Mouse (Mus musculus) forebrain, embryonic 12.5 days (tissue): ENCODE measurements around the gene Tmem44. TPM values are rescaled to one million over a fixed set of nuclear protein-coding genes. Genes with fewer than 3 reads are reported as not detected.
A peak's percentile ranks its signal among the peaks of the same experiment; 100 is the strongest.

Source experiments
- ATAC-seq: fragments of 200-750 bp; cut with Nextera tagmentation; 2 replicates; pipeline ENCODE4 v1.8.0; 2017; ENCODE audit warnings: moderate TSS enrichment; ENCODE audit not compliant: low FRiP score
- H3K27ac ChIP-seq: fragments of 300-500 bp; sonication (generic); 2 replicates; pipeline ENCODE4 v1.5.1; 2016; ENCODE audit warnings: mild to moderate bottlenecking
- H3K27me3 ChIP-seq: fragments of 300-500 bp; sonication (generic); 2 replicates; pipeline ENCODE4 v1.6.1; 2016; ENCODE audit warnings: mild to moderate bottlenecking
- H3K36me3 ChIP-seq: fragments of 300-500 bp; sonication (generic); replicated peaks from 2 replicates; pipeline ENCODE4 v1.6.1; 2016; ENCODE audit warnings: mild to moderate bottlenecking
- H3K4me1 ChIP-seq: fragments of 300-500 bp; sonication (generic); 2 replicates; pipeline ENCODE4 v1.6.1; 2016
- H3K4me2 ChIP-seq: fragments of 300-500 bp; sonication (generic); 2 replicates; pipeline ENCODE4 v1.6.1; 2016; ENCODE audit warnings: mild to moderate bottlenecking, moderate library complexity
- H3K4me3 ChIP-seq: fragments of 300-500 bp; sonication (generic); replicated peaks from 2 replicates; pipeline ENCODE4 v1.5.1; 2016; ENCODE audit warnings: mild to moderate bottlenecking
- H3K9ac ChIP-seq: fragments of 300-500 bp; sonication (generic); 2 replicates; pipeline ENCODE4 v1.6.1; 2016; ENCODE audit warnings: mild to moderate bottlenecking
- H3K9me3 ChIP-seq: fragments of 300-500 bp; sonication (generic); 2 replicates; pipeline ENCODE4 v1.6.1; 2016
- WGBS: fragments of 180-500 bp; shearing (Covaris S2); methylation state at CpG from one replicate; pipeline ENCODE4 v1.1.7; 2016; 5-methylcytosine and 5-hydroxymethylcytosine counted together
- polyA plus RNA-seq: library from polyadenylated mRNA; unstranded; fragments of >200 nt; fragmentation: Nextera tagmentation; extraction: Ambion mirVana; gene quantifications from 2 replicates; pipeline ENCODE4 v1.2.1, GENCODE M21; 2016

Tmem44 gene
- polyA plus RNA-seq, result 47.4 and 47.8 TPM in 2 replicates

GRCm38 (mm10) chr16:30550748-30551192, at the start of gene Tmem44:
Tmem44 (minus strand) TSS chr16:30550842.
- H3K27ac ChIP-seq, result peak within 1 kb of the TSS; percentile 75; the same call in 1 of the 2 replicates
- H3K4me1 ChIP-seq, result peaks cover 26% of the 10 kb centered on the region

DNA sequence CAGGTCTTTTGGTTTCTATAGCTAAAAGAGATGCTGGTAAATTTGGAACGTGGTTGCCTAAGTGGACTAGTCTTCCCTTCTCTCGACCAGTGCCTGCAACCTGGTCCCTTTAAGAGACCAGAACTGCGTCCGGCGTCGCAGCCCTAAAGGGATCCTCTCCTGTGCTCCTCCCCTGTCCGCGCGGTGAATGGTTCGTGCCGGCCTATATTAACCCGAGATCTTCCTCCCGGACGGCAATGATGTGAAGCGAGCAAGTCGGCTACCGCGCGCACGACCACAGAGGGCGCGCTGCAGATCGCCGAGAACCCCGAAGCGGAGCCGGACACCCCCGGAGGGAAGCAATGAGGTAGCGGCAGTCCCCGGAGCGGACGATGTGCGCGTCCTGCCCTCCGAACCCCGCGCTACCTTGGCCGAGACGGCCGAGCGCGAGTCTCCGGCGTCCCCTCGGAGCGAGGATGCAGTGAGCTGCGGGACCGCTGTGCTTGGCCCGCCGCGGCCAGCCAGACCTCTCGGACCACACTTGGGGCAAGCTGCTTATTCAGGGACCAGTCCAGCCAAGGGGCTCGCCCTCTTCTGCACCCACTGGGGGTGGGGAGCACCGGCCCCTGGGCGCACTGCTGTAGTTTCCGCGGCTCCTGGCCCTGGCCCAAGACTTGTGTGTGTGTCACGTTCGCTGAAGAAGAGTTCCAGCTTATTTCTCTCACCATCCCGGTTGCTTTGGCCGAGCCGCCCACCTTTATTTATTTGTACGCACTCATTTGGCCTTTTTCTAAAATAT, 49.0 kb upstream of the Tmem44 start, which contains the start of gene Fam43a:
Gene Fam43a, plus strand, starts transcription at position 233 of the 778 bp plus-strand sequence.
- H3K9me3 ChIP-seq, result no peaks in the 10 kb centered on the region
- under 1% methylated on average over 61 of the region's 63 CpGs for WGBS
- no peak within 1 kb of the TSS for H3K27ac ChIP-seq
- peak within 1 kb of the TSS; percentile 57 for H3K9ac ChIP-seq
- peaks cover 52% of the 10 kb centered on the region for H3K4me1 ChIP-seq
- H3K36me3 ChIP-seq, result no peaks in the 10 kb centered on the region
- peaks cover 70% of the 10 kb centered on the region for H3K27me3 ChIP-seq
- peak within 1 kb of the TSS; percentile 83 for H3K4me2 ChIP-seq
- H3K4me3 ChIP-seq, result peak within 1 kb of the TSS; percentile 60
- peak; percentile 71 for ATAC-seq

More at GRCm38 (mm10) chr16:30550748-30551192, at the start of gene Tmem44:
- Histone ChIP-seq H3K4me3 (peak within 1 kb of the TSS; percentile 69), H3K27me3 (no peaks in the 10 kb centered on the region), H3K9me3 (peaks cover 11% of the 10 kb centered on the region; the same call in 1 of the 2 replicates), H3K4me2 (peak within 1 kb of the TSS; percentile 54), H3K9ac (peak within 1 kb of the TSS; percentile 83), H3K36me3 (peaks cover 12% of the 10 kb centered on the region)
- WGBS, result 8% methylated on average over 14 of the region's 14 CpGs
- ATAC-seq, result peak; percentile 71

DNA sequence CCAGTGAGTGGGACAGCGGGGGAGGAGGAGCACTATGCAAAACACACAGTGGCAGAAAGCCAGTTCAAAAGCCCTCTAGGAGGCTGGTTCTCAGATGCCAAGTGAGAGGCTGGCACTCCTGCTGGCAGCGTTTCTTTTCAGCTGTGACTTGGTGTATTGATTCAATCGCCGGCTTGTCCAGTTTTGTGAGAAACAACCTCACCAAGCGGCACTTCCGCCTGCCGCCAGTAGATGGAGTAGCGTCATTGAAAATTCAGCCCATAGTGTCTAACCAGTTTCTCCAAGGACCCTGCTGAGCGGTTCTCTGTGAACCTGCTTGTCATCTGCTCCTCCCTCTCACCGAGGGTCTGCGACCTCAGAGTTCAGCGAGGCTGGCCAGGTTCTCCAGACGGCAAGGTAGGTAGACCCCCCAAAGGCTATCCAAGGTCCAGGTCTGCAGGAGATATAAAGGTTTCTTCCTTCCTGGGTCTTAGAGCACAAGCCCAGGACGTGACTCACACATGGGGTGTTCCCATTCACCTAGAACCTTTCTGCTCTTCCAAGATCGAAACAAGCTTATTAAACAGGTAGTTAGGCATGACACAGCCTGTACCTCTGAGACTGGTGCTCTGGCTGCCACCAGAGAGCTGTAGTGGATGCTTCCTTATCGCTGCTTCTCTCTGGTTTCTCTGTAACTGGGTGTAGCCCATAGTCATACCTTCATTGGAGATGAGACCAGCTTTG, 46.5 kb upstream of the Tmem44 start:
- H3K4me3 ChIP-seq, result peak overlapping the region; percentile 5; the same call in 1 of the 2 replicates
- peaks cover 43% of the 10 kb centered on the region for H3K4me1 ChIP-seq
- H3K9ac ChIP-seq, result no peak overlapping the region; the same call in 1 of the 2 replicates

GRCm38 (mm10) chr16:30595835-30596557, 45.4 kb upstream of the Tmem44 start:
- Histone ChIP-seq H3K36me3 (no peaks in the 10 kb centered on the region), H3K27ac (no peak overlapping the region), H3K4me2 (no peak overlapping the region), H3K9me3 (no peaks in the 10 kb centered on the region), H3K9ac (no peak overlapping the region), H3K27me3 (peaks cover 62% of the 10 kb centered on the region), H3K4me3 (no peak overlapping the region), H3K4me1 (peaks cover 32% of the 10 kb centered on the region)
- 26% methylated on average over 14 of the region's 14 CpGs for WGBS
- no peak for ATAC-seq

More for the DNA sequence above, 46.5 kb upstream of the Tmem44 start:
- peak; percentile 50; the same call in 1 of the 2 replicates for ATAC-seq
- Histone ChIP-seq H3K4me2 (peak overlapping the region; percentile 37), H3K9me3 (no peaks in the 10 kb centered on the region), H3K27me3 (peaks cover 73% of the 10 kb centered on the region), H3K36me3 (no peaks in the 10 kb centered on the region), H3K27ac (no peak overlapping the region)
- WGBS, result 9% methylated on average over 16 of the region's 16 CpGs

DNA sequence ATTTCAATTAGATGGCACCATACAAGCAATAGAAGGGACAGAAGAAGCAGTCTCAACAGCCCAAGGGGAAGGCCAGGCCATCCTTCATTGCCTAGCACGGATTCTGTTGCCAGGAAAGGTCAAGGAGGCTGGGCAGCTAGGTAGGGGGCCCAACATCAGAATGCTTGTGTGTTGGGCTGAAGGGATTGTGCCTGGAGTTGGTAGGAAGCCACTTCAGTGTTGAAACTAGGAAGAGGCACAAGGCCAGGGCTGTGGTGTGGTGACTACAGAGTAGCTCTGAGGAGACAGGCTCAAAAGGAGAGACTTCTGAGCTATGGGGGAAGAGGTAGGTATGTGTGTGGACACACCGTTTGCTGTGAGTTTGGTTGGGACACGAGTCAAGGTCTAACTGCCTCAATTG, 44.7 kb upstream of the Tmem44 start:
- Histone ChIP-seq H3K9me3 (no peaks in the 10 kb centered on the region), H3K4me2 (no peak overlapping the region), H3K27me3 (peaks cover 57% of the 10 kb centered on the region), H3K9ac (no peak overlapping the region), H3K27ac (no peak overlapping the region), H3K4me3 (no peak overlapping the region), H3K4me1 (peaks cover 26% of the 10 kb centered on the region), H3K36me3 (no peaks in the 10 kb centered on the region)
- ATAC-seq, result no peak
- WGBS, result 50% methylated on average over 3 of the region's 3 CpGs

DNA sequence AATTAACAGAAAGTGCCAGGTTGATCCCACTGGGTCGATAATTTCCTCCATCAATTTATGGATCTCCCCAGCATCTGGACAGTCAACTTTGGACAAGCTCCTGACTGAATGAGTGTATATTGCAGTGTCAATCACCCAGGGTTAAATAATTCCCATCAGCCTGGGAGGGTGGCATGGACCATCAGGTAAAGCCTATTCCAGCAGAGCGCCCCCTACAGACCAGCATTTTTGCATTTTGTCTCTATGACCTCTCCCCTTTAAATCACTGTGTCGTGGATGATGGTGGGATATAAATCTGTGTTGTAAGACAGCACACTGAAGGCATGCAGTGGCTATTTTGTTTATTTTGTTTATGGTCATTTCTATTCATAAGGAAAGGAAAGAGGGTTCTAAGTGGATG, 41.3 kb upstream of the Tmem44 start:
- ATAC-seq, result no peak

GRCm38 (mm10) chr16:30590264-30591209, 39.9 kb upstream of the Tmem44 start:
- no peak overlapping the region for H3K4me3 ChIP-seq
- H3K9me3 ChIP-seq, result no peaks in the 10 kb centered on the region
- ATAC-seq, result no peak
- WGBS, result 47% methylated on average over 7 of the region's 7 CpGs
- H3K9ac ChIP-seq, result no peak overlapping the region
- peaks cover 13% of the 10 kb centered on the region for H3K4me1 ChIP-seq
- peaks cover 22% of the 10 kb centered on the region for H3K27me3 ChIP-seq
- H3K4me2 ChIP-seq, result no peak overlapping the region
- H3K27ac ChIP-seq, result no peak overlapping the region
- peaks cover 2% of the 10 kb centered on the region for H3K36me3 ChIP-seq

More for the DNA sequence above, 41.3 kb upstream of the Tmem44 start:
- Histone ChIP-seq H3K27me3 (peaks cover 34% of the 10 kb centered on the region), H3K9ac (no peak overlapping the region), H3K36me3 (no peaks in the 10 kb centered on the region), H3K4me1 (peaks cover 12% of the 10 kb centered on the region), H3K9me3 (no peaks in the 10 kb centered on the region), H3K27ac (no peak overlapping the region), H3K4me3 (no peak overlapping the region), H3K4me2 (no peak overlapping the region)
- 43% methylated on average over 3 of the region's 3 CpGs for WGBS

- Histone ChIP-seq H3K27ac (0 out of 2 replicates have a peak within 1 kb of the TSS, but pooled peaks have one; percentile 46), H3K4me1 (peaks cover 15% of the 10 kb centered on the region), H3K36me3 (peaks cover 29% of the 10 kb centered on the region), H3K9me3 (no peaks in the 10 kb centered on the region), H3K4me2 (peak within 1 kb of the TSS; percentile 90), H3K9ac (peak within 1 kb of the TSS; percentile 73), H3K27me3 (peaks cover 5% of the 10 kb centered on the region; the same call in 1 of the 2 replicates), H3K4me3 (peak within 1 kb of the TSS; percentile 82)
- ATAC-seq, result peak; percentile 96
- WGBS, result 3% methylated on average over 35 of the region's 35 CpGs
These were observed 37.1 kb upstream of the Tmem44 start, which contains the start of gene Lsg1 for GRCm38 (mm10) chr16:30587494-30588327. Lsg1 (minus strand) TSS chr16:30587592.

GRCm38 (mm10) chr16:30586935-30587493, 36.4 kb upstream of the Tmem44 start:
- Histone ChIP-seq H3K36me3 (peaks cover 36% of the 10 kb centered on the region), H3K9me3 (no peaks in the 10 kb centered on the region), H3K9ac (peak overlapping the region; percentile 73), H3K4me3 (peak overlapping the region; percentile 82), H3K27me3 (peaks cover 5% of the 10 kb centered on the region; the same call in 1 of the 2 replicates), H3K4me1 (peaks cover 15% of the 10 kb centered on the region), H3K4me2 (peak overlapping the region; percentile 90), H3K27ac (no peak overlapping the region)
- WGBS, result 3% methylated on average over 19 of the region's 19 CpGs
- ATAC-seq, result no peak

DNA sequence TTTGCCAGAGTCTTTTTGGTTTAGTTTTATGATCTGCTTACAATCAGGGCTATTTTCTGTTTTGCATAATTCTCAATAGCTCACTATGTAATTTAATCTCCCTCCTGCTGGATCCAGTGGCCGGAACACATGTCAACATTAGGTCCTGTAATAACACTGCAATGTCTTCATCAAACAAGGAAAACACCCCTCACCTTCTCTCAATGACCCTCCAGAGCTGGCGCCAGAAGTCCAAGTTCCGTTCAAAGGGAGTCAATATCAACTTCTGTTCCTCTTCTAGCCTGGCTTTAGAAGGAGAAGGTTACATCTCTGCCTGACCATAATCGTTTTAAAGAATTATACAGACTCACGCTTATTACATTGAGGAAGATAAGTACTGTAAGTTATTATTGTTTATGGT, 30.1 kb upstream of the Tmem44 start:
- H3K4me1 ChIP-seq, result 0 out of 2 replicates have a peak, but pooled peaks cover 4% of the 10 kb centered on the region
- H3K36me3 ChIP-seq, result peaks cover 98% of the 10 kb centered on the region
- no peak overlapping the region for H3K27ac ChIP-seq
- ATAC-seq, result no peak
- no peak overlapping the region for H3K9ac ChIP-seq
- no peaks in the 10 kb centered on the region for H3K27me3 ChIP-seq
- H3K9me3 ChIP-seq, result no peaks in the 10 kb centered on the region
- no peak overlapping the region for H3K4me2 ChIP-seq
- H3K4me3 ChIP-seq, result no peak overlapping the region
- WGBS, result 98% methylated on average over 5 of the region's 5 CpGs
